Mouse (Mus musculus) forebrain, postnatal 0 days (tissue): Measurements from ENCODE around the gene Zfp106. TPM values are rescaled to one million over a fixed set of nuclear protein-coding genes. Genes with fewer than 3 reads are reported as not detected.

Experiments used
- ATAC-seq: fragments of 200-750 bp; cut with Nextera tagmentation; 2 replicates; pipeline ENCODE4 v1.8.0; 2017; ENCODE audit warnings: mild to moderate bottlenecking, moderate library complexity
- DNase-seq: peaks from one replicate; pipeline ENCODE4 v3.0.0-alpha.2; 2015
- H3K27ac ChIP-seq: fragments of 300-500 bp; sonication (generic); 2 replicates; pipeline ENCODE4 v1.5.1; 2014; ENCODE audit warnings: low read depth, mild to moderate bottlenecking, antibody characterized with exemption, low read length, moderate library complexity, mixed read lengths
- H3K27me3 ChIP-seq: fragments of 300-500 bp; sonication (generic); 2 replicates; pipeline ENCODE4 v1.6.1; 2014; ENCODE audit warnings: mild to moderate bottlenecking, low read length, mixed read lengths; ENCODE audit not compliant: insufficient read depth
- H3K36me3 ChIP-seq: fragments of 300-500 bp; sonication (generic); 2 replicates; pipeline ENCODE4 v1.6.1; 2014; ENCODE audit warnings: mild to moderate bottlenecking, moderate library complexity; ENCODE audit not compliant: insufficient read depth
- H3K4me1 ChIP-seq: fragments of 300-500 bp; sonication (generic); 2 replicates; pipeline ENCODE4 v1.6.1; 2014; ENCODE audit warnings: antibody characterized with exemption; ENCODE audit not compliant: insufficient read depth
- H3K4me2 ChIP-seq: fragments of 300-500 bp; sonication (generic); 2 replicates; pipeline ENCODE4 v1.6.1; 2014; ENCODE audit warnings: low read depth, mild to moderate bottlenecking, moderate library complexity
- H3K4me3 ChIP-seq: fragments of 300-500 bp; sonication (generic); 2 replicates; pipeline ENCODE4 v1.5.1; 2014; ENCODE audit warnings: low read depth, low read length, mixed read lengths
- H3K9ac ChIP-seq: fragments of 300-500 bp; sonication (generic); 2 replicates; pipeline ENCODE4 v1.6.1; 2014; ENCODE audit warnings: mild to moderate bottlenecking
- H3K9me3 ChIP-seq: fragments of 300-500 bp; sonication (generic); 2 replicates; pipeline ENCODE4 v1.6.1; 2016; ENCODE audit warnings: low read length
- CTCF ChIP-seq: sonication (generic); IDR thresholded peaks from 2 replicates; pipeline ENCODE4 v1.5.1; 2016; ENCODE audit warnings: antibody characterized with exemption, control low read depth, low read depth
- WGBS: fragments of 180-500 bp; shearing (Covaris S2); extraction: QIAGEN DNeasy Blood & Tissue Kit; methylation state at CpG from one replicate; pipeline ENCODE4 v1.1.7; 2014; 5-methylcytosine and 5-hydroxymethylcytosine counted together
- polyA plus RNA-seq: library from polyadenylated mRNA; unstranded; fragments of >200 nt; fragmentation: Nextera tagmentation; extraction: Ambion mirVana; gene quantifications from 2 replicates; pipeline ENCODE4 v1.2.1, GENCODE M21; 2015
- total RNA-seq: library from RNA; depleted of rRNA; stranded (reverse); fragments of >200 nt; gene quantifications from 2 replicates; pipeline ENCODE4 v1.2.3, GENCODE M21; 2014

The Zfp106 gene
- total and polyA plus RNA-seq, 2 experiments from 2014 or later: 40.4 to 70.5 TPM

- ATAC-seq (no peak), DNase-seq (no peak)
- peaks cover 81% of the 10 kb centered on the region for H3K36me3 ChIP-seq
- WGBS: 91% methylated on average over 5 of the region's 5 CpGs
- H3K9me3 ChIP-seq: no peaks in the 10 kb centered on the region
- H3K4me2 ChIP-seq: no peak overlapping the region
- H3K4me1 ChIP-seq: no peaks in the 10 kb centered on the region
- no peaks in the 10 kb centered on the region for H3K27me3 ChIP-seq
- H3K4me3 ChIP-seq: no peak overlapping the region
- TF ChIP-seq CTCF: no peak
- H3K27ac ChIP-seq: no peak overlapping the region
- H3K9ac ChIP-seq: no peak overlapping the region
These were observed 45.0 kb downstream of the Zfp106 start for GRCm38 (mm10) chr2:120518547-120519210.

- no peak overlapping the region for H3K4me2 ChIP-seq
- H3K9me3 ChIP-seq: no peaks in the 10 kb centered on the region
- H3K36me3 ChIP-seq: peaks cover 72% of the 10 kb centered on the region
- no peak overlapping the region for H3K9ac ChIP-seq
- DNase-seq: no peak
- TF ChIP-seq CTCF: no peak
- ATAC-seq: no peak
- 95% methylated on average over 4 of the region's 4 CpGs for WGBS
- H3K27me3 ChIP-seq: no peaks in the 10 kb centered on the region
- H3K4me3 ChIP-seq: no peak overlapping the region
- no peak overlapping the region for H3K27ac ChIP-seq
- H3K4me1 ChIP-seq: no peaks in the 10 kb centered on the region
These were observed 49.5 kb downstream of the Zfp106 start for GRCm38 (mm10) chr2:120514181-120514580.

DNA sequence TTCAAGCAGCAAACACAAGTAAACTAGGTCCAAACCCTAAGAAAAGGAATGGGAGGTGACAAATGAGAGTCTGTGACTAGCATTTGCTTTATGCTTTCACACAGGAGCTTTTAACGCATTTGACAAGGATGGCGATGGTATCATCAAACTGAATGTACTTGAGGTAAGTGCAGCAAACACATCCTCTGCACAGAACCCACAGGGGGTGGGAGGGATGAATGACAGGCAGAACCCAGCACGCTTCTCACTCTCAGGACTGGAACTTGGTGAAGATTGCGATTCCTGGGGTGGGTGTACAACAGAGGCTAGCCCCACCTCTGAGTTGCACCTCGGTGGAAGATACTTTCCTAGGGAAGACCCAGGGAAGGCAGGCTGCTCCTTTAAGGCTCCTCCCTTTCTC lies 59.7 kb downstream of the Zfp106 start:
- H3K4me3 ChIP-seq: no peak overlapping the region
- 84% methylated on average over 5 of the region's 5 CpGs for WGBS
- H3K27ac ChIP-seq: no peak overlapping the region
- ATAC-seq (no peak), DNase-seq (no peak)
- no peak overlapping the region for H3K9ac ChIP-seq
- TF ChIP-seq CTCF: no peak
- H3K27me3 ChIP-seq: no peaks in the 10 kb centered on the region
- no peaks in the 10 kb centered on the region for H3K9me3 ChIP-seq
- H3K36me3 ChIP-seq: peaks cover 17% of the 10 kb centered on the region
- H3K4me2 ChIP-seq: no peak overlapping the region
- no peaks in the 10 kb centered on the region for H3K4me1 ChIP-seq

DNA sequence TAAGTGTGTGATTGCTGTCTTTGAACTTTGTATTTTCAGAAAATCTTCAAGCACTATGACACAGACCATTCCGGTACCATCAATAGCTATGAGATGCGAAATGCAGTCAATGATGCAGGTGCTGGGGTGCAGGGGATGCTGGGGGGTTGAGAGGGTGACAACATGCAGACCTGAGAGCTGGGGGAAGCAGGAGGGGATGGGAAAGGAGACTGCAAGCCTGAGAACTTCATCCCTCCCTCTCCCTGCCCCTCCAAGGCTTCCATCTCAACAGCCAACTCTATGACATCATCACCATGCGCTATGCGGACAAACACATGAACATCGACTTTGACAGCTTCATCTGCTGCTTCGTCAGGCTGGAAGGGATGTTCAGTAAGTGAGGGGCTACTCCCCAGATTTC lies 60.5 kb downstream of the Zfp106 start:
- no peak for TF ChIP-seq CTCF
- ATAC-seq: no peak
- Histone ChIP-seq H3K4me2 (no peak overlapping the region), H3K4me3 (no peak overlapping the region), H3K27me3 (no peaks in the 10 kb centered on the region), H3K4me1 (no peaks in the 10 kb centered on the region), H3K27ac (no peak overlapping the region), H3K9ac (no peak overlapping the region), H3K9me3 (no peaks in the 10 kb centered on the region), H3K36me3 (peaks cover 10% of the 10 kb centered on the region)
- no peak for DNase-seq
- WGBS: 86% methylated on average over 6 of the region's 6 CpGs

DNA sequence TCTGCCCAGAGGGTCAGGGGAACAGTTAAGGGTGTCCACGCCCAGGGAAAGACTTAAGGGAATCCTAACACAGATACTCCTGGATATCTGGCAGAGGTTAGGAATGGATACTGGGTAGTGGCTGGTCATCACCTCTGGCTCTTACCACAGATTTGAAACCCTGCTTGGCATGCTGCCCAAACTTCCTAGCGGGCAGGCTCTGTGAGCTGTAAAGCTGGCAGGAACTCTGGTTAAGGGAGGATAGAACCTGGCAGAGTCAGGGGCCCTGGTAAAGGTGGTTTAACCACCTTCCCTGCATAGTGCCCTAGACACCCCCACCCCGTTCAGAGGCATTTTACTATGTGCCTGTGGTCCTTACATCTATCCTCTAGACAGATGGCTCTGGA lies 61.0 kb downstream of the Zfp106 start:
- Histone ChIP-seq H3K36me3 (peaks cover 7% of the 10 kb centered on the region), H3K4me3 (no peak overlapping the region), H3K4me2 (no peak overlapping the region), H3K9ac (no peak overlapping the region), H3K9me3 (no peaks in the 10 kb centered on the region), H3K27ac (no peak overlapping the region), H3K27me3 (no peaks in the 10 kb centered on the region), H3K4me1 (no peaks in the 10 kb centered on the region)
- no peak for TF ChIP-seq CTCF
- WGBS: 62% methylated on average over 3 of the region's 3 CpGs
- DNase-seq (no peak), ATAC-seq (no peak)

DNA sequence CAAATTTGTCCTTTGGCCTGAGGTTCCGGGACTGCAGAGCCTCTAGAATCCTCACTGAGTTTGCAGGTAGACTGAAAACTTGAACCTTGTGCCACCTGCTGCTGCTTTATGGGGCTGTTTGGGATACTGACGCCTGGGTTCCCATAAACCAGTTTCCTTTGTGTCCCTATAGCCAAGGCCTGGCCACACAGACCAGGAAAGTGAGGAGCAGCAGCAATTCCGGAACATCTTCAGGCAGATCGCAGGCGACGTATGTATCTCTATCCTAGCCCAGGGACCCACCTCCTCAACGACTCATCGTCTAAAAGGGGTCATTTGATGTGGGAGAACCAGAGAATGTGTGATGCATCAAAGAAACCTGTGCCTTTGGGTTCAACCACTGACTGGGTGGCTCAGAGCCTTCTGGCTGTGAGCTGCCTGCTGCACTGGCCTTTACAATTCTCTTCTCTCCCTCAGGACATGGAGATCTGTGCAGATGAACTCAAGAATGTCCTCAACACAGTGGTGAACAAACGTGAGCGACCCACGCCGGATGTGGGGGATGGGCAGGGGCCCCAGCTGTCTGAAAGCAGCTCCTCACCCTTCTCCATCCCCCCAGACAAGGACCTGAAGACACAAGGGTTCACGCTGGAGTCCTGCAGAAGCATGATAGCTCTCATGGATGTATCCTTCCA lies 61.6 kb downstream of the Zfp106 start:
- Histone ChIP-seq H3K4me1 (no peaks in the 10 kb centered on the region), H3K9ac (no peak overlapping the region), H3K9me3 (no peaks in the 10 kb centered on the region), H3K27ac (no peak overlapping the region), H3K36me3 (peaks cover 7% of the 10 kb centered on the region), H3K4me2 (no peak overlapping the region), H3K27me3 (no peaks in the 10 kb centered on the region), H3K4me3 (no peak overlapping the region)
- no peak for TF ChIP-seq CTCF
- 73% methylated on average over 13 of the region's 13 CpGs for WGBS
- no peak for DNase-seq
- no peak for ATAC-seq

DNA sequence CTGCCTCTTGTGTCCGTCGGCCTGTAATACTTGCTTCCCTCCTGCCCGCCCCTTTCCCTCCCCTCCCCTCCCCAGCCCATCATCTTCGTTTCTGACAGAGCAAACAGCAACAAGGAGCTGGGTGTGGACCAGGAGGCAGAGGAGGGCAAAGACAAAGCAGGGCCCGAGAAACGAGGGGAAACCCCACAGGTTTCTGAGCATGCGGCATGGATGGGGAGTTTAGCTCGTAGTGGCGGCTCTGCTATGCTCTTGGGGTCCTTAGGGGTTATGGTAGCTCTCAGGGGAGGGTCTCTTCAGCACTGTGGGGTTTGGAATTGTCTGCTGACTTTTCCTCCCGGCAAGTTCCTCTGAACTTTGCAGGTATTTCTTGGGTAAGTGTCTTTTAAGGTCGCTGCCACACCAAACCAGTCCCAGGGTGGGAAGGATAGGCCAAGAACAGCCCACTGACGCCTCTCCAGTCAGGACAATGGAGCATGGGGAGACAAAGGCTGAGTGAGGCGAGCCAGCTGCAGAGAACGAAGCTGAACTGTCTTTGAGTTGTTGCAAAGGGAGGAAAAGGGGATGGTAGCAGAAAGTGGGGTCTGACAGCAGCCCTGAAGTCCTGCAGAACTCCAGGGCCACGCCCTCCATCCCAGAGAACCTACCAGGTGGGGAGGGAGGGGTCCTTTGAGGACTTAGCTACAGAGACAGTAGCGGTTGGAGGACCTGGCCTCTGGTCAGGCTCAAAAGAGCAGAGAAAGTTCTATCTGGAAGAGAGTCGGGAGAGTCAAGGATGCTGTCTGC lies 62.3 kb downstream of the Zfp106 start:
- ATAC-seq (no peak), DNase-seq (no peak)
- H3K9ac ChIP-seq: no peak overlapping the region
- 40% methylated on average over 17 of the region's 17 CpGs for WGBS
- TF ChIP-seq CTCF: no peak
- H3K4me2 ChIP-seq: no peak overlapping the region
- H3K9me3 ChIP-seq: no peaks in the 10 kb centered on the region
- no peak overlapping the region for H3K27ac ChIP-seq
- H3K4me3 ChIP-seq: no peak overlapping the region
- H3K36me3 ChIP-seq: peaks cover 2% of the 10 kb centered on the region
- no peaks in the 10 kb centered on the region for H3K27me3 ChIP-seq
- H3K4me1 ChIP-seq: no peaks in the 10 kb centered on the region
